Mouse (Mus musculus): ENCODE data around the gene Gbp8.
"Not testable (repeated sequence)": the region's sequence is repeated elsewhere in the genome, so short reads cannot be mapped to it uniquely, and the experiment has no call there.

The Gbp8 gene

GRCm38 (mm10) chr5:105055279-105055678 is 84.1 kb downstream of the Gbp8 start:
- no peak for DNase-seq (ENCODE audit: low spot score)

DNA sequence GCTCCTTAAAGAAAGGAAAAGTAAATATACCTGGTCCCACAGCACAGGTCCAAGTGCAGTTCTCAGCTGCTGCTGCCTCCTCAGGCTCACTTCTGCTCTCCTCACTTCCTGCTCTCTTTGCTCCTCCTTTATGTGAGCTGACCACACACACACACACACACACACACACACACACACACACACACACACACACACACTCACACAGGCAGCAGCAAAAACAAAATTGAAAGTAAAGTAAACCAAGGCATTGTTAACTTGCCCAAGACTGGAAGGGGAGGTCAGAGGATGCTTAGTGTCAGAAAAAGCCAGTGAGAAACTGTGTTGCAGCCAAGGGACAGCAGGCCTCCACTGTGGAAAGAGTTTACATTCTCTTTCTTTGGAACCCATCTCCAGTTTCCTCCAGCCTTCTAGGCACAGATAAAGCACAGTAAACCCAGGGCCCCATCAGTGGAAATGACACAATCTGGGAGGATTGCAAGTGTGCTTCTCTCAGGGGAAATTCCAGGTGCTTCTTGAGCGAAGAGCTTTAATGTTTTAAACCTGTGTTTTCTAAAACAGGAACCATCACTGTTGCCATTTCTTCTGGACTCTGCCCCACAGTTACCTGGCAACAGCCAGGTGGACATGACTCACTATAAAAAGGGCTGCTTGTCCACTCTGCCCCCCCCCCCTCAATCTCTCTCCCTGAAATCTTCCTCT is 85.7 kb downstream of the Gbp8 start:
- not testable (repeated sequence) for DNase-seq (ENCODE audit: low spot score)

DNA sequence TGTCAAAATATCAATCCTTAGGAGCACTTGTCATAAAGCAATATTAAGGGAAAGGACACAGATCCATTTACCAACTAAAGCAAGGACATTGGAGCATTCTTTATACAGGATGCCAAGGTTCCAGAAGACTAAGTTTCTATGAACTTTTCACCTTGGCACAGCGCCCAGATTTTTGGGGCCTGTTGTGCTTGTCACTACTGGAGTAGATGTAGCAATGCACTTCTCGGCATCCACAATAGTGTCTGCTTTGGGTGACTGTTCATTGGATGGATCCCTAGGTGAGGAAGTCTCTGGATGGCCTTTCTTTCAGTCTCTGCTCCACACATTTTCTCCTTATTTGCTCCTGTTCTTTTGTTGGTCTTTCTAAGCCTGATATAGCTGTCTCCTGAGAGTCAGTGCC is 107.0 kb downstream of the Gbp8 start:
- DNase-seq (ENCODE audit: low spot score), result no peak

- DNase-seq (ENCODE audit: low spot score), result no peak
These were observed 126.8 kb downstream of the Gbp8 start for GRCm38 (mm10) chr5:105012551-105012950.

DNA sequence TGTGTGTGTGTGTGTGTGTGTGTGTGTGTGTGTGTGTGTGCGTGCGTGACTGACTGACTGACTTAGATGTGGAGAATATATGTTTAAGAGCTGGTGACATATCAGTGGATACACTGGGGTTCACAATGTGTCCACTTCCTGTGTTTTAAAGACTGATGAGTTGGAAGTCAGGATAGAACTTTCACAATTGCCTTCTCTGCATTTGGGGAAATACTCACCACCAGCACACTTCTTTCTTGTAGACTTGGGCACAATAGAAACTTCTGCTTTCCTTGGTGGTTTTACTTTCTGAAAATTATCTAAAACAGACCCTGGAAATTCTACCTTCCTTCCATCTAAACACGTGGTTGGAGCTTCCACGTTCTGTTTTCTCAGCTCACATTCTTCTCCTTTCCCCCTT is 127.8 kb downstream of the Gbp8 start:
- no peak for DNase-seq (ENCODE audit: low spot score)

GRCm38 (mm10) chr5:105010376-105010775 is 129.0 kb downstream of the Gbp8 start:
- DNase-seq (ENCODE audit: low spot score), result no peak

GRCm38 (mm10) chr5:104989411-104989810 is 149.9 kb downstream of the Gbp8 start:
- DNase-seq (ENCODE audit: low spot score), result no peak

- DNase-seq (ENCODE audit: low spot score), result no peak
These were observed 151.3 kb downstream of the Gbp8 start for GRCm38 (mm10) chr5:104988000-104988399.

DNA sequence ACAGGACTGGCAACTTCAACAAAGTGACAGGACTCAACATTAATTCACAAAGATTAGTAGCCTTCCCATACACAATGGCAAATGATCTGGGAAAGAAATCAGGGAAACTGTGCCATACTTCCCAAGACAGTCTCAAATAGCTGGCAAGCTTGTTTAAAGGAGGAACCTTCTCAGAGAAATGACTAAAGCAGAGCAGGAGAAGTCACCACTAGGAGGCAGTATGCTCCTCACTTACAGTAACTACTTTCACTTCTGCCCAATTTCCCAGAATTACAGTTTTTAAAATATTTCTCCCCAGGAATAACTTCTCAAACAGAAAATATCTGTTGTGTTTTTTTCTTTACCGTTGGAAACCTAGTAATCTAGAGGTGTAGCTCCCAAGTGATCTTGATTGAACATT is 152.6 kb downstream of the Gbp8 start:
- peak; percentile 49 for DNase-seq (ENCODE audit: low spot score)

GRCm38 (mm10) chr5:104982535-104982934 is 156.8 kb downstream of the Gbp8 start, which contains the start of gene Abcg3:
Abcg3 (minus strand) TSS chr5:104982718.
- no peak for DNase-seq (ENCODE audit: low spot score)

GRCm38 (mm10) chr5:104979040-104979513 is 160.3 kb downstream of the Gbp8 start:
- DNase-seq (ENCODE audit: low spot score), result no peak
